15 mouse cellular contexts compared by ENCODE assay signal in genomic region chrX:139932472-139932871, GRCm38 (mm10).
A peak's percentile ranks its signal among the peaks of the same experiment; 100 is the strongest.
DNase-seq lines count a peak whose midpoint lies in the region; ATAC-seq and TF ChIP-seq lines count a peak whose summit lies in the region.
"Had no signal": no experiment of that assay in that cellular context is flagged by ENCODE, and none has a peak within 500 bp of the region (broad histone marks: within the 10 kb centered on the region; RNA-seq: fewer than 3 reads in every experiment).

No protein-coding gene starts in this region.

- no peak for TF ChIP-seq EP300 in heart, adult 2 months (IDR thresholded peaks at IDR 0.05; ENCODE audit: insufficient read depth, low read depth, low read length)

- H3K4me1 ChIP-seq in heart, adult 2 months (ENCODE audit: control insufficient read depth, insufficient read depth, low read length): no peaks in the 10 kb centered on the region
- no peaks in the 10 kb centered on the region for H3K4me1 ChIP-seq in lung, embryonic 14.5 days (ENCODE audit: insufficient read depth)
- H3K4me1 ChIP-seq: limb, embryonic 15.5 days; stomach, embryonic 15.5 days had no signal

- no peak overlapping the region for H3K27ac ChIP-seq in heart, adult 2 months
- no peak overlapping the region for H3K27ac ChIP-seq in lung, embryonic 14.5 days (ENCODE audit: low read depth)
- H3K27ac ChIP-seq: limb, embryonic 15.5 days; stomach, embryonic 15.5 days had no signal

- WGBS in heart, adult 2 months: 65% methylated on average over 3 of the region's 3 CpGs
- 65% methylated on average over 3 of the region's 3 CpGs for WGBS in lung, embryonic 14.5 days

- no peaks in the 10 kb centered on the region for H3K27me3 ChIP-seq in heart, adult 2 months (ENCODE audit: control insufficient read depth, insufficient read depth, low read length)
- H3K27me3 ChIP-seq in lung, embryonic 14.5 days (ENCODE audit: insufficient read depth, low read length): no peaks in the 10 kb centered on the region
- H3K27me3 ChIP-seq: limb, embryonic 15.5 days; stomach, embryonic 15.5 days had no signal

- ATAC-seq in lung, embryonic 14.5 days (ENCODE audit: insufficient read depth): no peak
- ATAC-seq: forebrain, embryonic 16.5 days; intestine, embryonic 16.5 days had no signal

- no peak for TF ChIP-seq POLR2A in heart, adult 2 months (IDR thresholded peaks at IDR 0.05; ENCODE audit: insufficient read depth, low read depth, low read length)

- no peak for DNase-seq in heart, adult 2 months
- DNase-seq in heart, postnatal 10 days: no peak
- peak; percentile 13 for DNase-seq in lung, embryonic 14.5 days
- no peak for DNase-seq in lung, postnatal 25 days (ENCODE audit: low spot score)
- DNase-seq in Muller cell, postnatal 12 days (ENCODE audit: inconsistent ontology term): peak; percentile 23
- peak; percentile 12 for DNase-seq in retina, embryonic 14.5 days (ENCODE audit: low spot score)
- DNase-seq in spleen, adult 12 weeks (ENCODE audit: low spot score): no peak
- no peak for DNase-seq in kidney, adult 11 months
- DNase-seq: cerebellum, adult 9-11 months; lung, postnatal 36 days; thymus, postnatal 36 days had no signal

- no peaks in the 10 kb centered on the region for H3K36me3 ChIP-seq in heart, adult 2 months (ENCODE audit: control insufficient read depth, insufficient read depth, low read length)
- H3K36me3 ChIP-seq in lung, embryonic 14.5 days (ENCODE audit: insufficient read depth): no peaks in the 10 kb centered on the region
- H3K36me3 ChIP-seq: limb, embryonic 15.5 days; stomach, embryonic 15.5 days had no signal

- no peak overlapping the region for H3K9ac ChIP-seq in heart, adult 2 months (ENCODE audit: low read depth, low read length)
- no peak overlapping the region for H3K9ac ChIP-seq in lung, embryonic 14.5 days
- H3K9ac ChIP-seq: limb, embryonic 15.5 days; stomach, embryonic 15.5 days had no signal

- H3K4me3 ChIP-seq in heart, adult 2 months: no peak overlapping the region
- H3K4me3 ChIP-seq in lung, embryonic 14.5 days (ENCODE audit: low read depth, low read length): no peak overlapping the region
- H3K4me3 ChIP-seq: limb, embryonic 15.5 days; stomach, embryonic 15.5 days had no signal

- H3K4me2 ChIP-seq in lung, embryonic 14.5 days: no peak overlapping the region
- H3K4me2 ChIP-seq: limb, embryonic 15.5 days; stomach, embryonic 15.5 days had no signal

- intact Hi-C loops in heart, adult 2 months (cut with DNase I): no loop called here
- intact Hi-C loops in heart, postnatal 10 days (cut with DNase I): no loop called here

- H3K9me3 ChIP-seq in lung, embryonic 14.5 days (ENCODE audit: low read depth, low read length): no peaks in the 10 kb centered on the region
- H3K9me3 ChIP-seq: limb, embryonic 15.5 days; stomach, embryonic 15.5 days had no signal

- TF ChIP-seq CTCF in heart, adult 2 months (IDR thresholded peaks at IDR 0.05): peak; percentile 44
- peak; percentile 41 for TF ChIP-seq CTCF in lung, embryonic 14.5 days (IDR thresholded peaks at IDR 0.05; ENCODE audit: low read depth)

- H3K79me2 ChIP-seq in heart, adult 2 months (replicated peaks; ENCODE audit: control insufficient read depth, insufficient read depth, low read length): no peaks in the 10 kb centered on the region

Comparison
In these comparisons a context has a peak if more than half of its experiments do, and no peak if none do; other contexts are left out.
1. DNase-seq: peak in lung, embryonic 14.5 days (single experiment), Muller cell, postnatal 12 days (single experiment) and retina, embryonic 14.5 days (single experiment); none in heart, adult 2 months (0 of 2), heart, postnatal 10 days (0 of 2), lung, postnatal 25 days (single experiment), spleen, adult 12 weeks (single experiment) and kidney, adult 11 months (single experiment).